Mouse (Mus musculus): ENCODE results near the gene Ctdspl2. TPM values are rescaled to one million over a fixed set of nuclear protein-coding genes. Genes with fewer than 3 reads are reported as not detected.
A peak's percentile ranks its signal among the peaks of the same experiment; 100 is the strongest.
"Not testable (repeated sequence)": the region's sequence is repeated elsewhere in the genome, so short reads cannot be mapped to it uniquely, and the experiment has no call there.

Ctdspl2 gene
- polyA plus RNA-seq, 1 experiment from 2014 or later, result 40.8 TPM

- no peaks in the 10 kb centered on the region for H3K27me3 ChIP-seq (ENCODE audit: control insufficient read depth, insufficient read depth, low read length)
- WGBS (ENCODE audit: insufficient replicate concordance), result 5% methylated on average over 8 of the region's 8 CpGs
- H3K9me3 ChIP-seq (replicated peaks; ENCODE audit: control insufficient read depth, low read length), result no peaks in the 10 kb centered on the region
- no peak overlapping the region for H3K27ac ChIP-seq (ENCODE audit: low read depth, low read length)
- peaks cover 6% of the 10 kb centered on the region for H3K4me1 ChIP-seq (ENCODE audit: control insufficient read depth, insufficient read depth, low read length)
- no peaks in the 10 kb centered on the region; the same call in 1 of the 2 replicates for H3K36me3 ChIP-seq (ENCODE audit: control insufficient read depth, insufficient read depth, low read length)
- H3K9ac ChIP-seq (ENCODE audit: low read depth, low read length), result peak overlapping the region; percentile 99
- no peak for ATAC-seq (replicated peaks; ENCODE audit: insufficient number of reproducible peaks, low FRiP score, low TSS enrichment)
- peak overlapping the region; percentile 98 for H3K4me3 ChIP-seq (ENCODE audit: low read depth, low read length)
- peak overlapping the region; percentile 68 for H3K4me2 ChIP-seq
Observed at GRCm38 (mm10) chr2:121957216-121957792, 1.5 kb downstream of the Ctdspl2 start.

GRCm38 (mm10) chr2:121995738-121996137 lies 39.9 kb downstream of the Ctdspl2 start:
- Histone ChIP-seq H3K27me3 (ENCODE audit: control insufficient read depth, insufficient read depth, low read length) (no peaks in the 10 kb centered on the region), H3K4me3 (ENCODE audit: low read depth, low read length) (no peak overlapping the region), H3K27ac (ENCODE audit: low read depth, low read length) (no peak overlapping the region), H3K36me3 (ENCODE audit: control insufficient read depth, insufficient read depth, low read length) (no peaks in the 10 kb centered on the region), H3K9ac (ENCODE audit: low read depth, low read length) (no peak overlapping the region), H3K4me2 (no peak overlapping the region), H3K9me3 (replicated peaks; ENCODE audit: control insufficient read depth, low read length) (no peaks in the 10 kb centered on the region), H3K4me1 (ENCODE audit: control insufficient read depth, insufficient read depth, low read length) (no peaks in the 10 kb centered on the region)
- ATAC-seq (replicated peaks; ENCODE audit: insufficient number of reproducible peaks, low FRiP score, low TSS enrichment), result no peak
- 70% methylated on average over 1 of the region's 1 CpGs for WGBS (ENCODE audit: insufficient replicate concordance)

GRCm38 (mm10) chr2:122008832-122009231 lies 53.0 kb downstream of the Ctdspl2 start:
- Histone ChIP-seq H3K9ac (ENCODE audit: low read depth, low read length) (no peak overlapping the region), H3K27me3 (ENCODE audit: control insufficient read depth, insufficient read depth, low read length) (no peaks in the 10 kb centered on the region), H3K4me1 (ENCODE audit: control insufficient read depth, insufficient read depth, low read length) (no peaks in the 10 kb centered on the region), H3K9me3 (replicated peaks; ENCODE audit: control insufficient read depth, low read length) (no peaks in the 10 kb centered on the region), H3K4me3 (ENCODE audit: low read depth, low read length) (no peak overlapping the region), H3K27ac (ENCODE audit: low read depth, low read length) (no peak overlapping the region), H3K4me2 (no peak overlapping the region), H3K36me3 (ENCODE audit: control insufficient read depth, insufficient read depth, low read length) (peaks cover 11% of the 10 kb centered on the region)
- ATAC-seq (replicated peaks; ENCODE audit: insufficient number of reproducible peaks, low FRiP score, low TSS enrichment), result no peak
- WGBS (ENCODE audit: insufficient replicate concordance), result 92% methylated on average over 3 of the region's 3 CpGs

- H3K36me3 ChIP-seq (ENCODE audit: control insufficient read depth, insufficient read depth, low read length), result peaks cover 8% of the 10 kb centered on the region; the same call in 1 of the 2 replicates
- no peak for ATAC-seq (replicated peaks; ENCODE audit: insufficient number of reproducible peaks, low FRiP score, low TSS enrichment)
Observed at GRCm38 (mm10) chr2:122011441-122011840, 55.6 kb downstream of the Ctdspl2 start.

GRCm38 (mm10) chr2:122018705-122019104 lies 62.9 kb downstream of the Ctdspl2 start:
- Histone ChIP-seq H3K4me1 (ENCODE audit: control insufficient read depth, insufficient read depth, low read length) (no peaks in the 10 kb centered on the region), H3K36me3 (ENCODE audit: control insufficient read depth, insufficient read depth, low read length) (no peaks in the 10 kb centered on the region), H3K27ac (ENCODE audit: low read depth, low read length) (no peak overlapping the region), H3K9me3 (replicated peaks; ENCODE audit: control insufficient read depth, low read length) (no peaks in the 10 kb centered on the region), H3K9ac (ENCODE audit: low read depth, low read length) (no peak overlapping the region), H3K27me3 (ENCODE audit: control insufficient read depth, insufficient read depth, low read length) (no peaks in the 10 kb centered on the region), H3K4me3 (ENCODE audit: low read depth, low read length) (no peak overlapping the region), H3K4me2 (no peak overlapping the region)
- no peak for ATAC-seq (replicated peaks; ENCODE audit: insufficient number of reproducible peaks, low FRiP score, low TSS enrichment)
- WGBS (ENCODE audit: insufficient replicate concordance), result 42% methylated on average over 1 of the region's 1 CpGs

More at GRCm38 (mm10) chr2:122011441-122011840, 55.6 kb downstream of the Ctdspl2 start:
- Histone ChIP-seq H3K4me3 (ENCODE audit: low read depth, low read length) (no peak overlapping the region), H3K4me1 (ENCODE audit: control insufficient read depth, insufficient read depth, low read length) (no peaks in the 10 kb centered on the region), H3K27ac (ENCODE audit: low read depth, low read length) (no peak overlapping the region), H3K4me2 (no peak overlapping the region), H3K9ac (ENCODE audit: low read depth, low read length) (no peak overlapping the region), H3K27me3 (ENCODE audit: control insufficient read depth, insufficient read depth, low read length) (no peaks in the 10 kb centered on the region), H3K9me3 (replicated peaks; ENCODE audit: control insufficient read depth, low read length) (no peaks in the 10 kb centered on the region)
- WGBS (ENCODE audit: insufficient replicate concordance), result 90% methylated on average over 7 of the region's 7 CpGs

GRCm38 (mm10) chr2:122022284-122022683 lies 66.5 kb downstream of the Ctdspl2 start:
- H3K9me3 ChIP-seq (replicated peaks; ENCODE audit: control insufficient read depth, low read length), result no peaks in the 10 kb centered on the region
- no peak for ATAC-seq (replicated peaks; ENCODE audit: insufficient number of reproducible peaks, low FRiP score, low TSS enrichment)
- H3K4me3 ChIP-seq (ENCODE audit: low read depth, low read length), result no peak overlapping the region
- H3K4me2 ChIP-seq, result no peak overlapping the region
- no peak overlapping the region for H3K9ac ChIP-seq (ENCODE audit: low read depth, low read length)
- no peaks in the 10 kb centered on the region for H3K27me3 ChIP-seq (ENCODE audit: control insufficient read depth, insufficient read depth, low read length)
- no peak overlapping the region for H3K27ac ChIP-seq (ENCODE audit: low read depth, low read length)
- H3K4me1 ChIP-seq (ENCODE audit: control insufficient read depth, insufficient read depth, low read length), result no peaks in the 10 kb centered on the region
- no peaks in the 10 kb centered on the region for H3K36me3 ChIP-seq (ENCODE audit: control insufficient read depth, insufficient read depth, low read length)
- WGBS (ENCODE audit: insufficient replicate concordance), result 77% methylated on average over 2 of the region's 2 CpGs

- Histone ChIP-seq H3K4me3 (ENCODE audit: low read depth, low read length) (peak overlapping the region; percentile 80; the same call in 1 of the 2 replicates), H3K4me2 (peak overlapping the region; percentile 66; the same call in 1 of the 2 replicates)
- H3K36me3 ChIP-seq (ENCODE audit: control insufficient read depth, insufficient read depth, low read length); H3K27me3 ChIP-seq (ENCODE audit: control insufficient read depth, insufficient read depth, low read length); ATAC-seq (replicated peaks; ENCODE audit: insufficient number of reproducible peaks, low FRiP score, low TSS enrichment); H3K9me3 ChIP-seq (replicated peaks; ENCODE audit: control insufficient read depth, low read length); H3K4me1 ChIP-seq (ENCODE audit: control insufficient read depth, insufficient read depth, low read length); H3K27ac ChIP-seq (ENCODE audit: low read depth, low read length); H3K9ac ChIP-seq (ENCODE audit: low read depth, low read length): not testable (repeated sequence)
- WGBS (ENCODE audit: insufficient replicate concordance), result 84% methylated on average over 10 of the region's 10 CpGs
Observed at GRCm38 (mm10) chr2:122027091-122027490, 71.3 kb downstream of the Ctdspl2 start.

- peak within 1 kb of the TSS; percentile 95 for H3K9ac ChIP-seq (ENCODE audit: low read depth, low read length)
- H3K27me3 ChIP-seq (ENCODE audit: control insufficient read depth, insufficient read depth, low read length), result no peaks in the 10 kb centered on the region
- H3K27ac ChIP-seq (ENCODE audit: low read depth, low read length), result peak within 1 kb of the TSS; percentile 91
- WGBS (ENCODE audit: insufficient replicate concordance), result under 1% methylated on average over 57 of the region's 67 CpGs
- H3K9me3 ChIP-seq (replicated peaks; ENCODE audit: control insufficient read depth, low read length), result no peaks in the 10 kb centered on the region
- peak within 1 kb of the TSS; percentile 87 for H3K4me2 ChIP-seq
- ATAC-seq (replicated peaks; ENCODE audit: insufficient number of reproducible peaks, low FRiP score, low TSS enrichment), result peak; percentile 99
- H3K4me1 ChIP-seq (ENCODE audit: control insufficient read depth, insufficient read depth, low read length), result peaks cover 5% of the 10 kb centered on the region
- no peaks in the 10 kb centered on the region for H3K36me3 ChIP-seq (ENCODE audit: control insufficient read depth, insufficient read depth, low read length)
- peak within 1 kb of the TSS; percentile 80 for H3K4me3 ChIP-seq (ENCODE audit: low read depth, low read length)
Observed at GRCm38 (mm10) chr2:122027862-122028755, 72.3 kb downstream of the Ctdspl2 start, which contains the start of gene Eif3j1. Gene Eif3j1 (plus strand): TSS chr2:122028546.

All from heart, embryonic 11.5 days (tissue).